Mouse (Mus musculus): Measurements from ENCODE around the gene Mob1b.

Gene Mob1b

DNA sequence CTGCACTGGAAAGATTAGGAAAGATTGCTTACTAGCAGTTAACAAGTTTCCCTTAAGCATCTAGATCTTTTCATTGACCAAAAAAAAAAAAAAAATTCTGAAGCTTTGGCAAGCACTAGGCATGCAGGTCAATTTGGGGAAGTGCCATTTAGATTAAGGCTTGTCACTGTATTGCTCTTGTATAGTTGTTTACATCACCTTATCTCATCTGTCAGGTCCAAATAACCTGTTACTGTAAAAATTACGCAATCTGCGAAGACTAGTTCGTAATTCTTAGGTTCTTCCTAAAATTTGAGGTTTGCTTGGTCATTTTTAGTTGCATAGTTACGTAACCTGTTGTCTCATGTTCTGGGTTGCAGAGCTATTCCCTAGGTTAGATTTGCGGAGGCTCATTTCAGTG is 46.2 kb downstream of the Mob1b start:
- in situ Hi-C loops (cut with MboI; ENCODE audit: low sequenced_read_pairs) = no loop called here

GRCm38 (mm10) chr5:88768201-88768600 is 47.5 kb downstream of the Mob1b start:
- in situ Hi-C loops (cut with MboI; ENCODE audit: low sequenced_read_pairs) = no loop called here

DNA sequence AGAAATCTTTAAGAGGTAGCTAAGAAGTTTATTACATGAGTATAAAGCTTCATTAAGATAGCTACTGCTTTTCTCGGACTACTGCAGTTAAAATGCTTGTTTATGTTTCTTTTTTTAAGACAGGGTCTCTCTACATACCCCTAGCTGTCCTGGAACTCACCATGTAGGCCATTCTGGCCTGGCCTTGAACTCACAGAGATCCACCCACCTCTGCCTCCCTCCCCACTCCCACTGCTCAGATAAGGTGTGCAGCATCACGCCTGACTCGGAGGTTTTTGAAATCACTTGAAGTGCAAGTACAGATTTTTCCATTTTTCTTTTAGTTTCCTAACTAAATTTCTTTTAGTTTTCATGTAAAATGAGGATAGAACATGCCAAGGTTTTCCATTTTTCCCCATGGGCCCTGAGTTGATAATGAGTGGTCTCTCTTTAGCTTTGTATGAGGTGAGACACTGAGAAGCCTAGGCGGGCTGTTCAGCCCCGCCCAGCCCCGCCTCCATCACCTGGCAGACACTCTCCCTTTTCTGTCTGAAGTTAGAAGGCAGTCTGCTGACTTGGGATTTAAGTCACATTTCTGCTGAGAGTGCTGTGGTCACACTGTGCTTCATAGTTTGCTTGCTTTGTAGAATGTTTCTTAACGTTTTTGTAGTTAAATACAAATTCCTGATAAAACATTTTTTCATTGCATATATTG is 61.6 kb downstream of the Mob1b start:
- in situ Hi-C loops (cut with MboI; ENCODE audit: low sequenced_read_pairs) = loop anchor here (25.0 kb wide), 2 partner anchors 905 to 1405 kb away; no protein-coding TSS in a partner anchor

- in situ Hi-C loops (cut with MboI; ENCODE audit: low sequenced_read_pairs) = loop anchor here (25.0 kb wide), 2 partner anchors 902 to 1402 kb away; no protein-coding TSS in a partner anchor
Observed at GRCm38 (mm10) chr5:88785059-88785458, 64.4 kb downstream of the Mob1b start.

GRCm38 (mm10) chr5:88790675-88791074 is 70.0 kb downstream of the Mob1b start:
- in situ Hi-C loops (cut with MboI; ENCODE audit: low sequenced_read_pairs) = loop anchor here (25.0 kb wide), 2 partner anchors 897 to 1397 kb away; no protein-coding TSS in a partner anchor

- in situ Hi-C loops (cut with MboI; ENCODE audit: low sequenced_read_pairs) = loop anchor here (25.0 kb wide), 2 partner anchors 896 to 1396 kb away; no protein-coding TSS in a partner anchor
Observed at GRCm38 (mm10) chr5:88791256-88792245, 70.9 kb downstream of the Mob1b start.

- in situ Hi-C loops (cut with MboI; ENCODE audit: low sequenced_read_pairs) = loop anchor here (25.0 kb wide), 2 partner anchors 894 to 1394 kb away; no protein-coding TSS in a partner anchor
Observed at GRCm38 (mm10) chr5:88793676-88794075, 73.0 kb downstream of the Mob1b start.

GRCm38 (mm10) chr5:88795910-88796584 is 75.4 kb downstream of the Mob1b start:
- in situ Hi-C loops (cut with MboI; ENCODE audit: low sequenced_read_pairs) = loop anchor here (25.0 kb wide), 2 partner anchors 891 to 1391 kb away; no protein-coding TSS in a partner anchor

DNA sequence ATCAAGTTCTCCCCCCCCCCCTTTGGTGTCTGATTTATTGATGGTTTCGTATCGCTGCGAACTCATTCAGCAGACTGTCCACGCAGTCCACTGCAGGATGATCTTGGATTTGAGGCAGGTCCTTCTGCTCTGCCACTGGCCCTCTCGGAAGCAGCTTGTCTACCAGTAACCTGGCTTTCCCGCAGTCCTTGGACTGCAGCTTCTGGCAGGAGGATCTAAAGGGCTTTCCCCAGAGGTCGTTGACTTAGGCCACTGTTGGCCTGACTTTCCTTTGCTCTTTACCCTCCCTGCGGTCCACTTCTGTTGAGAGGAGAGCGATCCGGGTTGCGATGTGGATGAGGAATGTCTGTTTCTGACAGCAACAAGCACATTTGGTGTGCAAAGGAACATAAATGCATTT is 75.9 kb downstream of the Mob1b start:
- in situ Hi-C loops (cut with MboI; ENCODE audit: low sequenced_read_pairs) = loop anchor here (25.0 kb wide), 2 partner anchors 891 to 1391 kb away; no protein-coding TSS in a partner anchor

DNA sequence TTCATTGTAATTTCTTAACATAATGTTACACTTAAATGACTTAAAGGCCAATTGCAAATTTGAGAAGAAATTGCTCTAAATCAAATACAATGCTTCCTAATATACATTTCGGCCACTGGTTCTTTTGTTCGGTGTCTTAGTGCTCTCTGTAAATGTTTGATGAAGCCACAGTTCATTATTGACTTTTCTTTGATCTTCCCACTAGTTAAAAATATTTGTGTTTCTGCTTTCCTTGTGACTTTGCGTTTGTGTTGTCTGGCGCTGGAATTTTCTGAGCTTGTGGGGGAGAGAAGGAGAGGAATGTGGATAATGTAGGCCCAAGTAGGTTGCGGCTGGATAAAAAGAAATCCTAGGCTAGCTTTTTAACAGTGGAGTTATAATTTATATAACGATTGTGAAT is 76.5 kb downstream of the Mob1b start:
- in situ Hi-C loops (cut with MboI; ENCODE audit: low sequenced_read_pairs) = loop anchor here (25.0 kb wide), 2 partner anchors 890 to 1390 kb away; no protein-coding TSS in a partner anchor

- in situ Hi-C loops (cut with MboI; ENCODE audit: low sequenced_read_pairs) = no loop called here
Observed at GRCm38 (mm10) chr5:88805616-88806015, 85.0 kb downstream of the Mob1b start.

DNA sequence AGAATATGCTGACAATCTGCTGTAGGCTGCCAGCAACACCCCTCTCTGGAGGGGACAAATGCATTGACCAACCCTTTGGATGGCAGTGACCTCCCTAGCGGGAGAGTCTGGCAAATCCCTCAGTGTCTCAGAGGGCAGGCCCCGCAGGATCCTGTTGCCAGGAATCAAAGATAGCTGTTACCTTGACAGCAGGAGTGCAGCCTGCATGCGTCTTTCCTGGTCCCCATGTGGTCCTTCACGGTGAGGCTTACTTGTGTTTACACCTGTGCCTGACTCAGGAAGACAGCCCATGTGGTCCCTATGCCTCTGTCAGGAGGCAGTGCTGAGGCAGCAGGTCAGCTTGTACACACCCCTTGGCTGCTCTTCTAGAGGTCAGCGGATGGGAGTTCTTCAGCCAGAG is 85.6 kb downstream of the Mob1b start:
- in situ Hi-C loops (cut with MboI; ENCODE audit: low sequenced_read_pairs) = no loop called here

GRCm38 (mm10) chr5:88807342-88807741 is 86.7 kb downstream of the Mob1b start:
- in situ Hi-C loops (cut with MboI; ENCODE audit: low sequenced_read_pairs) = no loop called here

- in situ Hi-C loops (cut with MboI; ENCODE audit: low sequenced_read_pairs) = no loop called here
Observed at GRCm38 (mm10) chr5:88813188-88813587, 92.5 kb downstream of the Mob1b start.

Measured in CH12F3 (cell line).